Mouse (Mus musculus) left cerebral cortex, adult 6 months (tissue): ENCODE data around the gene Dpep2nb. TPM values are rescaled to one million over a fixed set of nuclear protein-coding genes. Genes with fewer than 3 reads are reported as not detected.

ENCODE experiments used
- long read RNA-seq, 2 experiments: library from polyadenylated mRNA; unstranded; transcript quantifications; one replicate each; pipeline ENCODE4 v2.0.0; 2019 to 2020
- polyA plus RNA-seq: library from polyadenylated mRNA; unstranded; fragments of <200 nt; fragmentation: Nextera tagmentation; gene quantifications from 2 replicates; pipeline ENCODE4 v1.2.3, GENCODE M21; 2021

Gene Dpep2nb
- polyA plus RNA-seq: 0.16 TPM in 1 of 2 replicates, not detected in the other
- long read RNA-seq, experiment 1: 0 reads
- long read RNA-seq, experiment 2: 0 reads

DNA sequence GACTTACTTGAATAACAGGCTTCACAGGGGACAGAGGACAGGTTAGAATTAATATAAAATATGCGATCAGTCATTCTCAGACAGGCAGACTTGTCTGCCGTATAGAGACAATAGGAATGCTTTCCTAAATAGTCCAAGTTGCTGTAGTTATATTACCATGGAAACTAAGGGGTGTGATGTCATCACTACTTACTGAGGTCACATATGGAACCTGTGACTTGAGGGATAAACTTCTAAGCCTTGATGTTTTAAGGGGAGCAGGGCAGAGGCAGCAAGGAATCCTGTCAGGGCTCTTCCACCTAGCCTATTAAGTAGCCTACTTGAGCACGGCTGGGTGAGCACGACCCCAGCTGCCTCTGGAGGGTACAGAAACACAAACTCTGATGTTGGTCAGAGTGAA, at the start of gene Dpep2nb:
Gene Dpep2nb (minus strand): TSS at position 101 of the 400 bp plus-strand sequence.

DNA sequence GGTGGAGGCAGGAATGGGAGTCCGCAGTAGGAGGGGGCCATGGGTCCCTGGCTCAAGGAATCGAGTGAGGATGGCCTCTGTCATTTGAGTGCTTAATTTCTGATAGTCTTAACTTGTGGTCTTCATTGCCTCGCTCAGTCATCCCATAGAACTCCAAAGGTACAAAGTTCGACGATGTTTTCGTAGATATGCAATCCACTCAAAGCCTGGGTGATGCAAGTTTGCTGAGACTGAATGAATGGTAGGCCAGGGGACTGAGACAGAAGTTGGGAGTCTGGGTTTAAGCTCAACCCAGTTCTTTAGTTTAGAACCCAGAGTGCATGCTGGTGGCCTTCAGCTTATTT, 5.8 kb upstream of the Dpep2nb start, which contains the start of gene Ddx28:
Gene Ddx28 (minus strand): TSS at position 240 of the 344 bp plus-strand sequence.

GRCm38 (mm10) chr8:105990856-105991387, 14.9 kb downstream of the Dpep2nb start, which contains the start of gene Dus2:
TSS of gene Dus2 (plus strand) at chr8:105991337.

DNA sequence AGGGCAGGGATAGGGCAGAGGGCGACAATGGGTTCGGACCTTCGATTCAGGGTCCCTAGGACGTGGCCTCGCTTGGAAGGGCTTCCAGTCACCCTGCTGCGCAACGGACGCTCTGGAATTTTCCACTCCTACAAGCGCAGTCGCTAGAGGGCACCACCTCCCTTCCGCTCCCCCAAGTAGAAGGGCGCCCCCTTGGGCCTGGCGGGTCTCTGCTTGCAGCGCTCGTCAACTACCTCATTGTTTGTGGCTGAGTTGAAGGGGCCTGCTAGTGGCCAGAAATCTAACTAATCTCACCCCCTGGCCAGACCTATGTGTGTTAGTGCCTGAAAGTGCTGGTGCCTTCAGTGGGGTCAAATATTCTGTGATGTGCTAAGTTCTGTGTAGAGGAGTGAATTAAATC, 26.4 kb downstream of the Dpep2nb start, which contains the start of gene Dpep3:
Gene Dpep3 (minus strand): TSS at position 105 of the 400 bp plus-strand sequence.

DNA sequence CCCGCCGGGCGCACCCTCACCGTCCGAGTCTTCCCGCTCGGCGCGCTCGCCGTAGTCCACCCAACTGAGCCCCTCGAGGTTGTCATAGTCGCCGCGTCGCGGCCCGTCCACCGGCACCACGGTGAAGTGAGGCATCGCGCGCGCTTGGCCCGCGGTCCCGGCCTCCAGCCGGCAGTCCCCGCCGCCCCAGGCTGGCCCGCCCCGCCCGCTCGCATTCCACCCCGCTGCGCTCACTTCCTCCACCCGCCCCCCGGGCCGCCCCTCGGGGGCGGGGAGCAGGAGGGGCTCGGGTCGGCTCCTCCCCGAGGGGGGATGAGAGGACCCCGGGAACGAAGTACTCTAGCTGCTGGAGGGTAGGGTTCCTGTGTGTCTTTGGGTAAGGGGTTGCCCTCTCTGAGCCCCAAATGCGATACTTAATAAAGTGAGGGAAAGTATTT, 39.9 kb downstream of the Dpep2nb start, which contains the start of gene Slc12a4:
Gene Slc12a4 (minus strand): TSS at position 193 of the 437 bp plus-strand sequence.

Other genes with a start within 250 kb of the Dpep2nb start
- 16.4 and 20.1 TPM in 2 replicates for gene Gfod2, start 247.3 kb downstream of the Dpep2nb start, polyA plus RNA-seq
- gene Ranbp10, start 178.6 kb downstream of the Dpep2nb start, polyA plus RNA-seq: 2.8 and 3.3 TPM in 2 replicates
- 0.19 and 0.27 TPM in 2 replicates for gene Tsnaxip1, start 178.2 kb downstream of the Dpep2nb start, polyA plus RNA-seq
- 13.4 and 14.0 TPM in 2 replicates for gene Cenpt, start 152.7 kb downstream of the Dpep2nb start, polyA plus RNA-seq
- 44.9 and 47.4 TPM in 2 replicates for gene Thap11, start 150.8 kb downstream of the Dpep2nb start, polyA plus RNA-seq
- 139 and 147 TPM in 2 replicates for gene Nutf2, start 145.4 kb downstream of the Dpep2nb start, polyA plus RNA-seq
- 17.4 and 18.3 TPM in 2 replicates for gene Edc4, start 125.1 kb downstream of the Dpep2nb start, polyA plus RNA-seq
- gene Nrn1l, start 112.4 kb downstream of the Dpep2nb start, polyA plus RNA-seq: 9.9 and 13.7 TPM in 2 replicates
- gene Pskh1, start 105.5 kb downstream of the Dpep2nb start, polyA plus RNA-seq: 2.7 and 3.6 TPM in 2 replicates
- 0.21 and 0.23 TPM in 2 replicates for gene Ctrl, start 72.1 kb downstream of the Dpep2nb start, polyA plus RNA-seq
- 175 and 188 TPM in 2 replicates for gene Psmb10, start 67.5 kb downstream of the Dpep2nb start, polyA plus RNA-seq
- 23.8 and 26.1 TPM in 2 replicates for gene Lcat, start 62.6 kb downstream of the Dpep2nb start, polyA plus RNA-seq
- 7.9 and 9.3 TPM in 2 replicates for gene Slc12a4, start 39.9 kb downstream of the Dpep2nb start, polyA plus RNA-seq
- gene Dpep3, start 26.5 kb downstream of the Dpep2nb start, polyA plus RNA-seq: not detected in 2 replicates
- 13.1 and 15.4 TPM in 2 replicates for gene Dus2, start 14.6 kb downstream of the Dpep2nb start, polyA plus RNA-seq
- 13.1 and 17.4 TPM in 2 replicates for gene Ddx28, start 5.9 kb upstream of the Dpep2nb start, polyA plus RNA-seq
- 3.1 and 5.4 TPM in 2 replicates for gene Nfatc3, start 52.9 kb upstream of the Dpep2nb start, polyA plus RNA-seq
- 0.05 TPM in 2 replicates for gene Esrp2, start 131.0 kb upstream of the Dpep2nb start, polyA plus RNA-seq
- gene Pla2g15, start 144.4 kb upstream of the Dpep2nb start, polyA plus RNA-seq: 8.3 and 10.1 TPM in 2 replicates
- 24.6 and 26.5 TPM in 2 replicates for gene Slc7a6, start 162.9 kb upstream of the Dpep2nb start, polyA plus RNA-seq
- gene Slc7a6os, start 205.0 kb upstream of the Dpep2nb start, polyA plus RNA-seq: 8.5 and 11.5 TPM in 2 replicates
- gene Prmt7, start 205.0 kb upstream of the Dpep2nb start, polyA plus RNA-seq: 27.2 and 39.6 TPM in 2 replicates